Mouse (Mus musculus): ENCODE data around the gene Adamts13. TPM values are rescaled to one million over a fixed set of nuclear protein-coding genes. Genes with fewer than 3 reads are reported as not detected.
A peak's percentile ranks its signal among the peaks of the same experiment; 100 is the strongest.

Gene Adamts13
- polyA plus RNA-seq (2015; fragmentation: Nextera tagmentation; extraction: Ambion mirVana): 0.38 TPM in 1 of 2 replicates, not detected in the other

DNA sequence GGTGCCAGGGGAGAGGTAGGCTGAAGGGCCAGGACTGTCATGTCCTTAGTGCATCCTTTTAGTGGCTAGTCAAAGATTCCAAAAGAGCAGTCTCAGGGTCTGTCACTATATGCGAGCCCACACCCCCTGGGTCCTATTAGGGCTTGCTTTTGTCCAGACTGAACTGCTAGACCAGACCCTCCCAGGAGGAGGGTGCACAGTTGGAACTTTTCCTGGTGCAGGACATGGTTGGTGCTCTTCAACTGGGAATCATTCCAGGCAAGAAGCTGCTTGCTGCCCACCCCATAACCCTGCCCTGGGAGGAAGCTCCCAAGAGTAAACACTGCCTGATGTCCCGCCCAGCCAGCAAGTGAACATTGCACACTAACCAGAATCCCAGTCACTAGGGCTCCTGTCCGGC lies at the start of gene Adamts13:
Gene Adamts13 (plus strand): TSS at position 301 of the 400 bp plus-strand sequence.
- Histone ChIP-seq H3K9me3 (ENCODE audit: control insufficient read depth, low read length) (no peaks in the 10 kb centered on the region), H3K4me3 (replicated peaks; ENCODE audit: low read length) (no peak within 1 kb of the TSS), H3K4me1 (replicated peaks; ENCODE audit: control insufficient read depth, insufficient read depth, low read length) (no peaks in the 10 kb centered on the region), H3K9ac (replicated peaks; ENCODE audit: low read depth, low read length) (no peak within 1 kb of the TSS), H3K27me3 (replicated peaks; ENCODE audit: control insufficient read depth, insufficient read depth, low read length) (no peaks in the 10 kb centered on the region), H3K36me3 (ENCODE audit: control insufficient read depth, insufficient read depth) (no peaks in the 10 kb centered on the region), H3K27ac (ENCODE audit: low read length) (no peak within 1 kb of the TSS), H3K4me2 (ENCODE audit: low read length) (no peak within 1 kb of the TSS)
- no peak for ATAC-seq
- WGBS: 75% methylated on average over 3 of the region's 3 CpGs

DNA sequence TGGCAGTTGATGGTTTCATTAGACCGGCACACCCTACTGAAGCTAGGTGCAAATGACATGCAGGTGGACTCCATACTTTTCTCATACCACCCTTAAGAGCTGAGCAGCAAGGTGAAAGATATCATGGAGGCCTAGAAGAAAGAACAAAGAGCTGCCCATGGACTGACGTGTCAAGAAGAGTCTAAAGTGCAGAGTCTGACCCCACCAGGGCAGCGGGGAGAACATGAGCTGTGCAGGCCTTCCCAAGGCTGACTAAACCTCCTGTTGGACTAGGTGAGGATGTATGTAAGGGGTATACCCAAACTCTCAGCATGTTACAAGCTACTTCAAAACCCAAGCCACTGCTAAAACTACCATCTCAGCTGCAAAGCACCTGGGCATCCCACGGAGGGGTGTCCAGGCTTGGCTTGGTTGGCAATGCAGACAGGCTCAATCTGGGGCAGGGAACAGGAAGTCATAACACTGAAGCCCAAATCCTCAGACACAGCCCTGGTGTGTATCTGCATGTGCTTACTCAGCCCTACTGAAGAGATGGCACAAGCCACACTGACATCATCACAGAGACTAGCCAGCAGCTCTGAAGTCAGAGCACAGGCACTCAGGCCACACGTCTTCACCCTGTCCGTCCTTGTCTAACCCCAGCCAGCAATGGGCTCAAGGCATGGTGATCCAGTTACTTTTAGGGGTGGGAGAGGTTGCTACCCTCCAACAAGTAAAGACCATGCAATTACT lies 45.3 kb upstream of the Adamts13 start:
- Histone ChIP-seq H3K4me3 (replicated peaks; ENCODE audit: low read length) (no peak overlapping the region), H3K9me3 (ENCODE audit: control insufficient read depth, low read length) (no peaks in the 10 kb centered on the region), H3K4me2 (ENCODE audit: low read length) (no peak overlapping the region), H3K9ac (replicated peaks; ENCODE audit: low read depth, low read length) (no peak overlapping the region), H3K27ac (ENCODE audit: low read length) (no peak overlapping the region), H3K27me3 (replicated peaks; ENCODE audit: control insufficient read depth, insufficient read depth, low read length) (no peaks in the 10 kb centered on the region), H3K4me1 (replicated peaks; ENCODE audit: control insufficient read depth, insufficient read depth, low read length) (peaks cover 24% of the 10 kb centered on the region), H3K36me3 (ENCODE audit: control insufficient read depth, insufficient read depth) (peaks cover 8% of the 10 kb centered on the region; the same call in 1 of the 2 replicates)
- 90% methylated on average over 6 of the region's 6 CpGs for WGBS
- ATAC-seq: no peak

GRCm38 (mm10) chr2:26930390-26930789 lies 42.8 kb upstream of the Adamts13 start:
- Histone ChIP-seq H3K36me3 (ENCODE audit: control insufficient read depth, insufficient read depth) (peaks cover 5% of the 10 kb centered on the region; the same call in 1 of the 2 replicates), H3K27ac (ENCODE audit: low read length) (no peak overlapping the region), H3K9me3 (ENCODE audit: control insufficient read depth, low read length) (no peaks in the 10 kb centered on the region), H3K27me3 (replicated peaks; ENCODE audit: control insufficient read depth, insufficient read depth, low read length) (no peaks in the 10 kb centered on the region), H3K9ac (replicated peaks; ENCODE audit: low read depth, low read length) (no peak overlapping the region), H3K4me3 (replicated peaks; ENCODE audit: low read length) (no peak overlapping the region), H3K4me2 (ENCODE audit: low read length) (no peak overlapping the region), H3K4me1 (replicated peaks; ENCODE audit: control insufficient read depth, insufficient read depth, low read length) (peaks cover 24% of the 10 kb centered on the region)
- 11% methylated on average over 1 of the region's 1 CpGs for WGBS
- no peak for ATAC-seq

DNA sequence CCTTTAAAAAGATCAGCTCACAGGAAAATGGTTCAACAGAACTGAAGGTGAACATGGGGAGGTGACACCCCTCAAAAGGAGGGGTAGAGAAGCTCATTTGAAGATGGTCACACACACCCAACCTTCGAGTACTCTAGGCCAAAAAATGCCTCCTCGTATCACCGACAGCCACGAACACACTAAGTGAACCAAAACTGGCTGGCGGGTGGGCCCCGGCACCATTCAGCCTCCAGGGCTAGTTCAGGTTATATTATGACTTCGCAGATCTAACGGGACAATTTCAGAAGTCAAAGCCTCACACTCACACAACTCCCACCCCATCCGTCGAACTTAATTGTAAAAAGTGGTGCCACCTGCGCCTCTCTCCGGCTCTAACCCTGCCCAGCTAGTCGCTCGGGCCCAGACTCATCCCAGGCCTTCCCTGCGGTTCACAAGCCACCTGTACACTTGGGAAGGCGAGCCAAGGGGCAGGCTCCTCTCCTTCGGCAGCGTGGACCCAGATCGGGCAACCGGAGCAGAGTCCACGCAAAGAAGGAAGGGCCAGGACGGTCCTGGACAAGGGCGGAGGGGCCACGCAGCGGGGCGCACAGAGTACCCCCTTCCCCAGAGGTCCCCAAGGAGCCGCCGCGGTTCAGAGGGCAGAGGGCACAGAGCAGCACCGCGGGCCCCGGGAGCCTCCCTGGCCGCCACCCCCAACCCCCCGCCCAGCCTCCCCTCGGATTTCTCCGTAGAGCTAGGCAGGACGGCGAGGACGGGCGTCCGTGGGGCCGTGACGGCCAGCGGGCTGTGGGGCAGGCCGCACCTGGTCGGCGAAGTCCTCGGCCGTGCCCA lies 40.5 kb upstream of the Adamts13 start:
- Histone ChIP-seq H3K9me3 (ENCODE audit: control insufficient read depth, low read length) (no peaks in the 10 kb centered on the region), H3K9ac (replicated peaks; ENCODE audit: low read depth, low read length) (peak overlapping the region; percentile 98), H3K27me3 (replicated peaks; ENCODE audit: control insufficient read depth, insufficient read depth, low read length) (no peaks in the 10 kb centered on the region), H3K4me1 (replicated peaks; ENCODE audit: control insufficient read depth, insufficient read depth, low read length) (peaks cover 24% of the 10 kb centered on the region), H3K27ac (ENCODE audit: low read length) (no peak overlapping the region; the same call in 1 of the 2 replicates), H3K4me2 (ENCODE audit: low read length) (peak overlapping the region; percentile 77), H3K36me3 (ENCODE audit: control insufficient read depth, insufficient read depth) (no peaks in the 10 kb centered on the region), H3K4me3 (replicated peaks; ENCODE audit: low read length) (peak overlapping the region; percentile 92)
- ATAC-seq: no peak; the same call in 1 of the 2 replicates
- WGBS: 2% methylated on average over 39 of the region's 49 CpGs

GRCm38 (mm10) chr2:26933304-26934055 lies 39.7 kb upstream of the Adamts13 start, which contains the start of the genes Surf4 and Stkld1:
Surf4 (minus strand) TSS chr2:26933928.
Stkld1 (plus strand) TSS chr2:26934047.
- Histone ChIP-seq H3K27ac (ENCODE audit: low read length) (no peak within 1 kb of the TSS; the same call in 1 of the 2 replicates), H3K9me3 (ENCODE audit: control insufficient read depth, low read length) (no peaks in the 10 kb centered on the region), H3K36me3 (ENCODE audit: control insufficient read depth, insufficient read depth) (no peaks in the 10 kb centered on the region), H3K4me2 (ENCODE audit: low read length) (peak within 1 kb of the TSS; percentile 77), H3K4me3 (replicated peaks; ENCODE audit: low read length) (peak within 1 kb of the TSS; percentile 92), H3K4me1 (replicated peaks; ENCODE audit: control insufficient read depth, insufficient read depth, low read length) (peaks cover 24% of the 10 kb centered on the region), H3K27me3 (replicated peaks; ENCODE audit: control insufficient read depth, insufficient read depth, low read length) (no peaks in the 10 kb centered on the region), H3K9ac (replicated peaks; ENCODE audit: low read depth, low read length) (peak within 1 kb of the TSS; percentile 98)
- ATAC-seq: peak; percentile 97
- WGBS: under 1% methylated on average over 64 of the region's 70 CpGs

DNA sequence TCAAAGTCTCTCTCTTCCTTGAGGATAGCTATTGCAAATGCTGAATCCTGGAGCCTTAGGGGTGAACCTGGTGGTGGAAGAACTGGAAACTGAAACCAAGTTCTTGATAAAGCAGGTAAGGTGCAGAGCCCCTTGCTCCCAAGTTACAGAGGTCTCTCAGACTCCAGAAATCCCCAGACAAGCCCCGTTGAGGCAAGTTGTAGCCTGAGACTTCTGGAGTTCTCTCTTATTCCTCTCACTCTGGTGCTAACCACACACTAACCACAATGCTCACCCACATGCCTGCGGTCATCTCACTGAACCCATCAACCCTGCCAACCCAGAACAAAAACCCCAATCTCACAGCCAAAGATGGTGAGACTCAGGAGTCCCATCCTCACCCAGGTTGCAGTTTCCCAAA lies 37.9 kb upstream of the Adamts13 start:
- Histone ChIP-seq H3K4me1 (replicated peaks; ENCODE audit: control insufficient read depth, insufficient read depth, low read length) (peaks cover 22% of the 10 kb centered on the region), H3K27ac (ENCODE audit: low read length) (no peak overlapping the region), H3K4me3 (replicated peaks; ENCODE audit: low read length) (no peak overlapping the region), H3K9me3 (ENCODE audit: control insufficient read depth, low read length) (no peaks in the 10 kb centered on the region), H3K4me2 (ENCODE audit: low read length) (no peak overlapping the region), H3K36me3 (ENCODE audit: control insufficient read depth, insufficient read depth) (no peaks in the 10 kb centered on the region), H3K9ac (replicated peaks; ENCODE audit: low read depth, low read length) (no peak overlapping the region), H3K27me3 (replicated peaks; ENCODE audit: control insufficient read depth, insufficient read depth, low read length) (no peaks in the 10 kb centered on the region)
- ATAC-seq: no peak
- WGBS: 85% methylated on average over 2 of the region's 2 CpGs

GRCm38 (mm10) chr2:26936425-26936824 lies 36.8 kb upstream of the Adamts13 start:
- peaks cover 12% of the 10 kb centered on the region for H3K4me1 ChIP-seq (replicated peaks; ENCODE audit: control insufficient read depth, insufficient read depth, low read length)
- H3K36me3 ChIP-seq (ENCODE audit: control insufficient read depth, insufficient read depth): no peaks in the 10 kb centered on the region
- no peak overlapping the region for H3K4me3 ChIP-seq (replicated peaks; ENCODE audit: low read length)
- no peak overlapping the region for H3K27ac ChIP-seq (ENCODE audit: low read length)
- 86% methylated on average over 1 of the region's 1 CpGs for WGBS
- ATAC-seq: no peak
- no peaks in the 10 kb centered on the region for H3K9me3 ChIP-seq (ENCODE audit: control insufficient read depth, low read length)
- H3K27me3 ChIP-seq (replicated peaks; ENCODE audit: control insufficient read depth, insufficient read depth, low read length): no peaks in the 10 kb centered on the region
- no peak overlapping the region for H3K4me2 ChIP-seq (ENCODE audit: low read length)
- H3K9ac ChIP-seq (replicated peaks; ENCODE audit: low read depth, low read length): no peak overlapping the region

DNA sequence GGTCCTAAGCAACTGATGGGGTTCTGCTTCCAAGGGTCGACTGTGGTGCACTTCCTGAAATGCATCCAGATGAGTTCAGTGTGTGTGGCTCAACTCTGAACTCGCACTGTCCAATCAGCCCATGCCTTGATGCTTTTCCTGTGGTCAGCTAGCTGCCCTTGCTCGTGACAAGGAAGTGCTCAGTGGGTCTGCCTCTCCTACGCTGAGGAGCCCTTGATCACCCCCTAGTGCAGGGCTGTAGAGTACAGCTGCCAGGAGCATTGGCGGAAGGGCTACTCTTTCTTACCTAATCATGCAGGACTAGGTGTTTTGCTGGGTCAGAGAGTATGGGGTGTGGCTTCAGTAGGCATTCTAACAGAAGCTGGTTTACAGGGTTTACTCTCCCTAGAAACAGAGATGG lies 31.7 kb upstream of the Adamts13 start:
- 44% methylated on average over 5 of the region's 5 CpGs for WGBS
- H3K4me3 ChIP-seq (replicated peaks; ENCODE audit: low read length): no peak overlapping the region
- H3K9me3 ChIP-seq (ENCODE audit: control insufficient read depth, low read length): no peaks in the 10 kb centered on the region
- H3K27me3 ChIP-seq (replicated peaks; ENCODE audit: control insufficient read depth, insufficient read depth, low read length): no peaks in the 10 kb centered on the region
- no peak overlapping the region for H3K4me2 ChIP-seq (ENCODE audit: low read length)
- H3K4me1 ChIP-seq (replicated peaks; ENCODE audit: control insufficient read depth, insufficient read depth, low read length): no peaks in the 10 kb centered on the region
- H3K36me3 ChIP-seq (ENCODE audit: control insufficient read depth, insufficient read depth): no peaks in the 10 kb centered on the region
- no peak overlapping the region for H3K27ac ChIP-seq (ENCODE audit: low read length)
- H3K9ac ChIP-seq (replicated peaks; ENCODE audit: low read depth, low read length): no peak overlapping the region
- ATAC-seq: no peak

DNA sequence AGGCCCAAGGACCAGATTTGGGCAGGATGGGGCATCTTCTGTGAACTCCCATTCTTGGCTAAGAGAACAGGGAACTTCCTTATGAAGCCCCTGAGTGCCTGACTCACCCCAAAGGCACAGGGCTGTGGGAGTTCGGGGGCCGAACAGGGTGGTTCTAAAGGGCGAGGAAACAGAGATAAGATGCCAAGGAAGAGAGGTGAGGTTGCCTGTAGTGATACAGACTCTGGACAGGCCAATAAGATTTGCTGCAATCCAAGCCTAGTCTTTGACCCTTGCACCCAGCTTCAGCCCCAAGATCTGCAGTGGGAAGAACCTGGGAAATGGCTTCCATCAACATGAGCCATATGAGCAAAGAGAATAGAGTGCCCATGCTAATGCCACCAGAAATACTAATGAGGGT lies 30.0 kb upstream of the Adamts13 start:
- 85% methylated on average over 3 of the region's 3 CpGs for WGBS
- no peak for ATAC-seq
- no peak overlapping the region for H3K9ac ChIP-seq (replicated peaks; ENCODE audit: low read depth, low read length)
- H3K27me3 ChIP-seq (replicated peaks; ENCODE audit: control insufficient read depth, insufficient read depth, low read length): no peaks in the 10 kb centered on the region
- H3K4me2 ChIP-seq (ENCODE audit: low read length): no peak overlapping the region
- no peaks in the 10 kb centered on the region for H3K9me3 ChIP-seq (ENCODE audit: control insufficient read depth, low read length)
- H3K4me1 ChIP-seq (replicated peaks; ENCODE audit: control insufficient read depth, insufficient read depth, low read length): 0 out of 2 replicates have a peak, but pooled peaks cover 3% of the 10 kb centered on the region
- no peaks in the 10 kb centered on the region for H3K36me3 ChIP-seq (ENCODE audit: control insufficient read depth, insufficient read depth)
- H3K27ac ChIP-seq (ENCODE audit: low read length): no peak overlapping the region
- H3K4me3 ChIP-seq (replicated peaks; ENCODE audit: low read length): no peak overlapping the region

Data from forebrain, embryonic 16.5 days (tissue).